Mouse (Mus musculus) layer of hippocampus, adult 8-10 months (tissue): ENCODE measurements around the gene Mrps34. TPM values are rescaled to one million over a fixed set of nuclear protein-coding genes. Genes with fewer than 3 reads are reported as not detected.
A peak's percentile ranks its signal among the peaks of the same experiment; 100 is the strongest.

ENCODE experiments used
- DNase-seq, 2 experiments: peaks; one replicate each; pipeline ENCODE4 v3.0.0; 2022; ENCODE audit warnings: low spot score in 2 of 2
- total RNA-seq, 4 experiments: library from RNA; stranded (reverse); gene quantifications; 2 replicates each; pipeline ENCODE4 v1.2.4; 2022

Mrps34 gene
- total RNA-seq, 4 experiments from 2014 or later, result 63.3 to 78.7 (median 73.4) TPM

- DNase-seq, result no peak
Measured at GRCm38 (mm10) chr17:24881738-24882440, 13.0 kb upstream of the Mrps34 start.

GRCm38 (mm10) chr17:24884391-24884790, 10.5 kb upstream of the Mrps34 start:
- no peak for DNase-seq

DNA sequence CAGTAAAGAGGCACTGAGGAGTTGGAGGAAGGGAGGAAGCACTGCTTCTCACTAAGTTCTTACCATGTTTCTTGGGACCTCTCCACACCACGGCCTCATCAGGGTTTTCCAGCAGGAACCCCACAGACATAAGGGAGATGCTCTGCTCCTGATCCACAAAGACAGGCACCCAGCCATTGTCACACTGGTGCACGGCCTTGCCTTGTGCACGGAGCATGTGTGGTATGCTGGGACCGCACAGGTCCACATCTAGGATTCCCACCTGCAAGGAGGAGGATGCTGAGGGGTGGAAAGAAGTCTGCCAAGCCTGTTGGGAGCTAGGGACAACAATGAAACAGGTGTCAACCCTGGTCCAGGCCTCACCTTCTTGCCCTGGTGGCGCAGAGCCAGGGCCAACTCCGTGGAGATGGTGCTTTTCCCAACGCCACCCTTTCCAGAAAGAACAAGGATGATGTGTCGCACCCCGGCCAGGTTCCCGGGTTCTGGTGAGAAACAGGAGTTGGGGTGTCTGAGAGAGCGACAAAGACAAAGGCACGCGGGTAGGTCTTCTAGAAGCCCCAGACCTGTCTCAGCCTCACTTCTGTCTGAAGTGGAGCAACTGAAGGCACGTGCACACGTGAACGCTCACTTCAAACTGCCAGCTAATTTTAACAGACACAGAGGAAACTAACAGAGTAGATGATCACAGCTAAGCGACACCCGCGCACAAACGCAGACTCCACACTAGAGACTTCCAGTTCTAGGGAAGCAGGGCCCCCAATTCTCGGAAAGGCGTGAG, 9.4 kb upstream of the Mrps34 start:
- no peak for DNase-seq

DNA sequence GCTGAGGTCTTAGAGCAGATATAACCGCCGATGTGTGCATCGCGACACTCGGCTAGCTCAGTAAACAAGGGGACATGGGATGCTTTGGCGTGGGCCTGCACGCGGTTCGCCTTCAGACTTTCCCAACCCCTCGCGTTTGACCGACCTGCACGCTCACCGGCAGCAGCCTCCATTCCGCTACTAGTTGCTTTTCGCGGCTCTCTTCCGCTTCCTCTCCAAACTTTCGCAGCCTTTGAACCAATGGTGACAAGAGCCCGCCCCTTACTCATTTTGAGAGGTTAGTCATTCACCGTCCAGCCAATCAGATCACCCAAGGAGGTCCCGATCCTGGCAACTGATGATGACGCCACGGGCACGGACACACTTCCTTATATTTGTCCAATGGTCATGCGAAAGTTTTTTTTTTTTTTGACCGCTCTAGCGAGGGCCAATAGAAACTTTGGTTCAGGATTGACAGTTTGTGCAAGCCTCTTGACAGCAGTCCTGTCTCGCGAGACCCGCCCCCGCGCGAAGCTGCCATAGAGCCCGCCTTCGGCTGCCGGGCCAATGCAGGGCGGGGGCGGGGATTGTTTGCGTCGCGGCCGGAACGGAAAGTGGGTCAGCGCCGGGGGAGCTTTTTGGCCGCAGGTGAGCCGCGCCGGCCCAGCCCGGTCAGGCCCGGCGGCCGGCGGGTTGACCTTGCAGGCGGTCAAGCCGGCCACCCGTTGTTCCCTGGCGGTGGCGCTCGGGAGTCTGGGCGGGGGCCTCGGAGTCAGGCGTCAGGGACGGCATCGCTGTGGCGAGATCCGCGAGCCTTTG, 8.6 kb upstream of the Mrps34 start, which contains the start of the genes Nubp2 and Spsb3:
Gene Nubp2 (minus strand): TSS at position 216 of the 798 bp plus-strand sequence.
Gene Spsb3 (plus strand): TSS at position 510 of the 798 bp plus-strand sequence.
- peak; percentile 99 to 100 for DNase-seq

DNA sequence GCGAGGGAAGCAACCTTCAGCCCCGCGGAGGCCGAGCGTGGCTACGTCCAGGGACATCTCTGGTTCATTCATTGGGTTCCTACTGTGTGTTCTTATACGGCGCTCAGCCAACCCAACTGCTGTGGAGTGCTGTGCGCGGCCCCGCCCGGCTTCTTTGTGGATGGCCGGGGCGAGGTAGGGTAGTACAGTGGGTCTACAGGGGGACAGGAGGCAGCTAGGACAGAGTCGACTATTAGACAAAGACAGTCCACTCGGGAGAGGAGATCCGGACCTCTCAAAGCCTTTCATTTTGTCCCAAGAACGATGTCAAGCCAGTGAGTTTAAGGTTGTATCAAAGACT, 8.0 kb upstream of the Mrps34 start:
- DNase-seq, result no peak

DNA sequence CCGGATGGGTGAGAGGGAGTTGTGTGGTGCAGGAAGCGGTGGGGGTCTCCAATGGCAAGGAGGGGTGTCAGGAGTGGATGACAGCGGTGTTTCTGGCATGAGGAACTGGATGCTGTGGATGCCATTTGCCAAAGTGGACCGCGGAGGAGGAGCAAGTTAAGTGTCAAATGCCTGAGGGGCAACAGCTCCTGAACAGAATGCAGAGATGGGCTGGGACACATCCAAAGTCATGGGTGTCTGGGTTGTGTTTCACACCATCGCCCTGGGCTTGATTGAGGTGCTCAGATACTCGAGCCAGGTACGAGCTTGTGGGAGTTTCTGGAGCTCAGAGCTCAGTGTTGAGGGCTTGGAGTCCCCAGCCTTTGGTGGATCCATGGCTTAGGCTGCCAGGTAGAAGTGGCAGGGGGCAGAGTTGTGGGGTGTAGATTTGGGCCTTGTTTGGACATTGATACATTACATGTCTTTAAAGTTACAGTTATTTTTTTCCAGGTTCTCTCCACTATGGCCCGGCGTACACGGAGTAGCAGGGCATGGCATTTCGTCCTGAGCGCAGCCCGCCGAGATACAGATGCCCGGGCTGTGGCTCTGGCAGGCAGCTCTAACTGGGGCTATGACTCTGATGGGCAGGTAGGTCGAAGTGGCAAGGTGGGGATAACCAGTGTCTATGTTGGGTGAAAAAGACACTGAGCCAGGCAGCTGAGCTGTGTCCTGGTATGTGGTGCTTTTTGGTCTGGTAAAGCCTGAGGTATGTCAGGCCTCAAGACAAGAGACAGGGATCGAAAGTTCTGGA, 7.4 kb upstream of the Mrps34 start:
- no peak for DNase-seq

DNA sequence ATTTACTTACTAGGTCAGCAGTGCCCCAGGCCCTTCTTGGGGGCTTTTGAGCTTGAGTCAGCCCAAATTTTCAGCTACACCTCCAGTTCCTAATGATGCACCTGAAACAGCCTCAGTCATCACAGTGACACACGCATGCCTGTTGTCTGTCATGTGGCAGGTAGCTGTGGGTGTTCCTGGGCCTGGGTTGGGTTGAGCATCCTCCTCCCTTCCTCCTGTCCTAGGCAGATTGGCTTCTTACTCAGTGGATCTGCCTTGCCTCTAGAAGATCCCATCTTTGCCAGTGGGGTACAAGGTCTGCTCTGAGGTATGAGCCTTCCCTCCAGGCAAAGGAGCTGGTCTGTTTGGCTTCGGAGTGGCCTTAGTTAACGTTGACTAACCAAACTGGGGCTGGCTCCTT, 6.1 kb upstream of the Mrps34 start:
- DNase-seq, result no peak

DNA sequence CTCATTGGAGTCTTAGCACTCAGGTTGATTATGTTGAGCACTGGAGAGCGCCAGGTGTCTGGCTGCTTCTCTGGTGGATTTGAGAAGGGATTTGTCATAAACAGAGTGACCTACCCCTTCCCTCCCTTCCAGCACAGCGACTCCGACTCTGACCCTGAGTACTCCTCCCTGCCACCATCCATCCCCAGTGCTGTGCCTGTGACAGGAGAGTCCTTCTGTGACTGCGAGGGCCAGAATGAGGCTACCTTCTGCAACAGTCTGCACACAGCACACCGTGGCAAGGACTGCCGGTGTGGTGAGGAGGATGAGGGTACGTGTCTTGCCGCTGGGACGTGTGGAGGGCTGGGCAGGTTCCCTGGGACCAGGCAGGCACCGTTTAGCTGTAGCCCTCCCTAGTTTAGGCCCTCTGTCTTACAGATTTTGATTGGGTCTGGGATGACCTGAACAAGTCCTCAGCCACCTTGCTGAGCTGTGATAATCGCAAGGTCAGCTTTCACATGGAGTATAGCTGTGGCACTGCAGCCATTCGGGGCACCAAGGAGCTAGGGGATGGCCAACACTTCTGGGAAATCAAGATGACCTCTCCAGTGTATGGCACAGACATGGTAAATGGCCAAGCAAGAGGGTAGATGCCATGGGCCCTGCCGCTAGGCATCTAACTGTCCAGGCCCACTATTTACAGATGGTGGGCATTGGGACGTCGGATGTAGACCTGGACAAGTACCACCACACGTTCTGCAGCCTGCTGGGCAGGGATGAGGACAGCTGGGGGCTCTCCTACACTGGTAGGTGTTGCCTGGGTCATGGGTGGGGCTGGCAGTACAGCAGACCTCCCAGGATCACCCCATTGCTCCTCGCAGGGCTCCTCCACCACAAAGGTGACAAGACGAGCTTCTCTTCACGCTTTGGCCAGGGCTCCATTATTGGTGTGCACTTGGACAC, 4.5 kb upstream of the Mrps34 start:
- DNase-seq, result no peak

DNA sequence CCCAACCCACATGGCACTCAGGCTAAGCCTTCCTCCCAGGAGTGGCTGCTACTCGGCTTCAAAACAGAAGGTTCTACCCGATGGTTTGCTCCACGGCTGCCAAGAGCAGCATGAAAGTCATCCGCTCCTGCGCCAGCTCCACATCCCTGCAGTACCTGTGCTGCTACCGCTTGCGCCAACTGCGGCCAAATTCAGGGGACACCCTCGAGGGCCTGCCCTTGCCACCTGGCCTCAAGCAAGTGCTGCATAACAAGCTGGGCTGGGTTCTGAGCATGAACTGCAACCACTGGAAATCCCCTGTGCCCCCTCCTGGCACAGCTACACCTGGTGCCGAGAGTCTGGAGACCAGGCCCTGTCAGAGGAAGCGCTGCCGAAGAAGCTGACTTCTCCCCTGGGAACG, 3.6 kb upstream of the Mrps34 start:
- DNase-seq, result peak in 1 of 2 experiments; percentile 31

DNA sequence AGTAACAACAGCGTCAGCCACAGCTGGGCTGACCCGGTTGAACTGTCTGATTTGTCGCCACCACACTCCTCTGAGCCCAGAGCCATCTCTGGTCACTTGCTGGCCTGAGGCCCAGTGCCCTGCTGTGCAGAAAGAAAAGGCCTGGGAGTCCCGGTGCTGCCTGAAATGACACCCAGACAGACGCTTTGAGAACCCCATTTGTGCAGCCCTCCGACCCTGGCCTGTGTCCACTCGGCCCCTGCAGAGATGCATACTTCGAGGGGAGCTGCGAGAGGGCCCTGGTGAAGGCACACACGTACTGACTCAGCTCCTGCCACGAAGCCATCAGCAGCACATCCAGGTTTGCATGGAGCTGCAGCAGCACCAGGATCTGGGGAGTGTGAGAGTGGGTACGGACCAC, 2.1 kb upstream of the Mrps34 start:
- DNase-seq, result no peak

DNA sequence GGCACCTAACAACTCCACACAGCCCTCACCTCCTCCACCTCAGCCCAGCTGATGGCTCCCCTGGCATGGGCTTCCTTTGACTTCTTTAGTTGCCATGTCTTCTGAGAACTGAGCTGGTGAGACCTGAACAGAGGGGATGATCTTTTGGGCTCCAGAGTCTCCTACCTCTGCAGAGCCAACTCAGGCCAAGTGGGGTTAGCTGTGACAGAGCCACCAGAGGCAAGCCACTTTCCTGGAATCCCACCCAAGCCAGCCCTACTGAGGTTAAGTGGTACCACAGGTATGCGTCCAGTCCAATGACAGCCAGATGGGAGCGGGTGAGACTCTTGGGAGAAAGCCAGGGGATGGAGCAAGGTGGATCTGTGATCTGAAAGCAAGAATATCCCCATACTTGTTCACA, 1.6 kb upstream of the Mrps34 start:
- no peak for DNase-seq

DNA sequence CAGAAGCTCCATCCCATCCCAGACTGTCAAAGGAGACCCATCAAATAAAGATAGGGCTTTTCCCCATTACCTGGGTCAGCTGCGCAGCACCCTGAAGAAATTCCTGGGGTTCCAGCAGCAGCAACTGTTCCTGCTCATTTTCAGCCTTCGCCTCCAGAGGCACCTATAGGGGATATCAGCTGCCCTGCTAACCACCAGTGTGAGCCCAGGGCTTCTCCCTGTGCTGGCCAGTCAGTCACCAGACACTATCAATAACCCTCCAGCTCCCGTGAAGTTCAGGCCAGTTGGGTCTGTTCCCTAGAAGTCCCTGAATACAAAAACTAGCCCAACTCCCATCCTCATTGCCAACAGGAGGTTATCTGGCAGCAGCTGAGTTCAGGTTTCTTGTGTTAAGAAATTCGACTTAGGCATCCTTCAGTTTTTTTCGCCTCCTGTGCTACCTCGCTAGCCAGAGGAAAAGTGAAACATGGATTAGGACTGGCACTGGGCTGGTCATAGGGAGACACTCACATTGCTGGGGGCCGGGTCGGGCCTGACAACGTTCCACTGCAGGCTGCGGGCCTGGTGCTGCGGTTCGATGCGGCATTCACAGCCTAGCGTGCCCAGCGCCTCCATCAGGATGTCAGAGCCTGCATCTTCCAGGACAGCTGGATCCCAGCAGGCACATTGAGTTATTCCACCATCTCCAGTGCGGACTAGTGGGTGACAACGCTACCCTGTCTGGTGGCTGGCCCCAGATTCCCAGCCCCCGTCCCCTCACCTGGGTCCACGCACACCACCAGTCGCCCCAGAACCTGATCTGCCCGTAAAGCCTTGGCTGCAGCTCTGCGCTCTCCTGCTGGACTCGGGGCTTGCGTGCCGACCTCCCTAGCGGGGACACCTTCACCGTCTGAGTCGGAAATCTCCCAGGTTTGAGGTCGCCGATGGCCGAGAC, 588 bp upstream of the Mrps34 start:
- DNase-seq, result peak in 1 of 2 experiments; percentile 2

DNA sequence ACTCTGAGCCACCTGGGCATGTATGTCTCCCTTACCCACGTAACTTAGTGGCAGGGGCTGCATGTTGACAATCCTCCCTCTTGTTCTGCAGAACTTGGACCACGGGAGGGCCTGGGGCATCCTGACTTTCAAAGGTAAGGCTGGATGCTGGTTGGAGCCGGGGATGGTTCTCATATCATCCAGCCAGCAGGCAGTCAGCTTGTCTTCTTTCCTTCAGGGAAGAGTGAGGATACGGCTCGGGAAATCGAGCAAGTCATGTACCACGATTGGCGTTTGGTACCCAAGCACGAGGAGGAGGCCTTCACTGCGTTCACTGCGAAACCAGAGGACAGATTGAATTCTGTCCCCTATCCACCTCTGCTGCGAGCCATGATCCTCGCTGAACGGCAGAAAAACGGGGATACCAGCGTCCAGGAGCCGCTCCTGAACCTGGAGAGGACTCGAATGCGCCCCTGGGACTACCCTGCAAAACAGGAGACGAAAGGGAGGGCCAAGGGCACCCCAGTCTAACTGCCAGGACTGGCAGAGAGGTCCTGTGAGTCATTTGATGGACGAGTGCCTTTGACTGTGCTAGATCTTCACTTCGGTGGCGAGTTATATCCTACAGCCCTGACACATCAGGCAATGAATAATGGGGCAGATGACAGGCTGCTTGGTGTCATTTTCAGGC, 790 bp downstream of the Mrps34 start:
- DNase-seq, result no peak

- peak in 1 of 2 experiments; percentile 67 for DNase-seq
Measured at GRCm38 (mm10) chr17:24896241-24896992, 1.5 kb downstream of the Mrps34 start, which contains the start of gene Nme3. Nme3 (plus strand) TSS chr17:24896500.

DNA sequence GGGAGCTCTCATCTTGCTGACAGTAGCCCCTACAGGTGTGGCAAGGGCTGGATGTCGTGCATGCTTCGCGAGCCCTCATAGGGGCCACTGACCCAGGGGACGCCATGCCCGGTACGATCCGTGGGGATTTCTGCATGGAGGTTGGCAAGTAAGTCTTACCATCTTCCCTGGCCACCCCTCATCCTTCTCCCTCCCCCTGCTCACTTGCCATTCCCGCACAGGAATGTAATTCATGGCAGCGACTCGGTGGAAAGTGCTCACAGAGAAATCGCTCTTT, 2.0 kb downstream of the Mrps34 start:
- no peak for DNase-seq

- DNase-seq, result no peak
Measured at GRCm38 (mm10) chr17:24897600-24897999, 2.7 kb downstream of the Mrps34 start.

- DNase-seq, result no peak
Measured at GRCm38 (mm10) chr17:24898041-24898854, 3.3 kb downstream of the Mrps34 start.
